Mouse (Mus musculus): ENCODE measurements around the gene Aqp5. TPM values are rescaled to one million over a fixed set of nuclear protein-coding genes. Genes with fewer than 3 reads are reported as not detected.

Gene Aqp5
- polyA plus RNA-seq, 1 experiment from 2014 or later, result 0.72 TPM

- Histone ChIP-seq H3K4me2 (replicated peaks; ENCODE audit: low read depth, low read length) (no peak overlapping the region), H3K9ac (replicated peaks; ENCODE audit: low read depth, low read length) (no peak overlapping the region), H3K4me3 (ENCODE audit: low read depth, low read length) (no peak overlapping the region), H3K36me3 (ENCODE audit: control insufficient read depth, insufficient read depth, low read length) (no peaks in the 10 kb centered on the region), H3K27me3 (ENCODE audit: control insufficient read depth, insufficient read depth, low read length) (no peaks in the 10 kb centered on the region), H3K4me1 (ENCODE audit: control insufficient read depth, insufficient read depth, low read length) (no peaks in the 10 kb centered on the region), H3K27ac (ENCODE audit: low read length) (no peak overlapping the region), H3K9me3 (ENCODE audit: control insufficient read depth, low read depth, low read length) (no peaks in the 10 kb centered on the region)
- 69% methylated on average over 4 of the region's 4 CpGs for WGBS
- no peak for ATAC-seq (ENCODE audit: insufficient number of reproducible peaks, insufficient read depth, low FRiP score, low read depth)
Observed at GRCm38 (mm10) chr15:99567371-99567770, 23.2 kb upstream of the Aqp5 start.

- no peak overlapping the region for H3K27ac ChIP-seq (ENCODE audit: low read length)
- H3K36me3 ChIP-seq (ENCODE audit: control insufficient read depth, insufficient read depth, low read length), result no peaks in the 10 kb centered on the region
- H3K4me2 ChIP-seq (replicated peaks; ENCODE audit: low read depth, low read length), result no peak overlapping the region
- 61% methylated on average over 6 of the region's 6 CpGs for WGBS
- no peak overlapping the region for H3K4me3 ChIP-seq (ENCODE audit: low read depth, low read length)
- H3K27me3 ChIP-seq (ENCODE audit: control insufficient read depth, insufficient read depth, low read length), result no peaks in the 10 kb centered on the region
- ATAC-seq (ENCODE audit: insufficient number of reproducible peaks, insufficient read depth, low FRiP score, low read depth), result no peak
- no peaks in the 10 kb centered on the region for H3K4me1 ChIP-seq (ENCODE audit: control insufficient read depth, insufficient read depth, low read length)
- no peaks in the 10 kb centered on the region for H3K9me3 ChIP-seq (ENCODE audit: control insufficient read depth, low read depth, low read length)
- H3K9ac ChIP-seq (replicated peaks; ENCODE audit: low read depth, low read length), result no peak overlapping the region
Observed at GRCm38 (mm10) chr15:99568682-99569081, 21.9 kb upstream of the Aqp5 start.

- Histone ChIP-seq H3K9me3 (ENCODE audit: control insufficient read depth, low read depth, low read length) (no peaks in the 10 kb centered on the region), H3K27ac (ENCODE audit: low read length) (no peak overlapping the region), H3K4me1 (ENCODE audit: control insufficient read depth, insufficient read depth, low read length) (no peaks in the 10 kb centered on the region), H3K4me3 (ENCODE audit: low read depth, low read length) (no peak overlapping the region), H3K36me3 (ENCODE audit: control insufficient read depth, insufficient read depth, low read length) (no peaks in the 10 kb centered on the region), H3K27me3 (ENCODE audit: control insufficient read depth, insufficient read depth, low read length) (no peaks in the 10 kb centered on the region), H3K9ac (replicated peaks; ENCODE audit: low read depth, low read length) (no peak overlapping the region), H3K4me2 (replicated peaks; ENCODE audit: low read depth, low read length) (no peak overlapping the region)
- 66% methylated on average over 10 of the region's 10 CpGs for WGBS
- no peak for ATAC-seq (ENCODE audit: insufficient number of reproducible peaks, insufficient read depth, low FRiP score, low read depth)
Observed at GRCm38 (mm10) chr15:99569123-99569522, 21.5 kb upstream of the Aqp5 start.

- Histone ChIP-seq H3K9ac (replicated peaks; ENCODE audit: low read depth, low read length) (no peak within 1 kb of the TSS), H3K36me3 (ENCODE audit: control insufficient read depth, insufficient read depth, low read length) (no peaks in the 10 kb centered on the region), H3K27me3 (ENCODE audit: control insufficient read depth, insufficient read depth, low read length) (peaks cover 23% of the 10 kb centered on the region), H3K4me3 (ENCODE audit: low read depth, low read length) (no peak within 1 kb of the TSS), H3K4me1 (ENCODE audit: control insufficient read depth, insufficient read depth, low read length) (peaks cover 4% of the 10 kb centered on the region; the same call in 1 of the 2 replicates), H3K9me3 (ENCODE audit: control insufficient read depth, low read depth, low read length) (no peaks in the 10 kb centered on the region), H3K27ac (ENCODE audit: low read length) (no peak within 1 kb of the TSS), H3K4me2 (replicated peaks; ENCODE audit: low read depth, low read length) (no peak within 1 kb of the TSS)
- WGBS, result 84% methylated on average over 26 of the region's 26 CpGs
- no peak for ATAC-seq (ENCODE audit: insufficient number of reproducible peaks, insufficient read depth, low FRiP score, low read depth)
Observed at GRCm38 (mm10) chr15:99578802-99579485, 11.6 kb upstream of the Aqp5 start, which contains the start of gene Aqp2. Gene Aqp2 (plus strand): TSS chr15:99579055.

- H3K9ac ChIP-seq (replicated peaks; ENCODE audit: low read depth, low read length), result no peak overlapping the region; the same call in 1 of the 2 replicates
- no peaks in the 10 kb centered on the region for H3K36me3 ChIP-seq (ENCODE audit: control insufficient read depth, insufficient read depth, low read length)
- peaks cover 67% of the 10 kb centered on the region for H3K27me3 ChIP-seq (ENCODE audit: control insufficient read depth, insufficient read depth, low read length)
- 3% methylated on average over 54 of the region's 54 CpGs for WGBS
- no peaks in the 10 kb centered on the region for H3K9me3 ChIP-seq (ENCODE audit: control insufficient read depth, low read depth, low read length)
- 0 out of 2 replicates have a peak, but pooled peaks have one; percentile 35 for ATAC-seq (ENCODE audit: insufficient number of reproducible peaks, insufficient read depth, low FRiP score, low read depth)
- H3K4me1 ChIP-seq (ENCODE audit: control insufficient read depth, insufficient read depth, low read length), result peaks cover 14% of the 10 kb centered on the region
- peak overlapping the region; percentile 25 for H3K4me3 ChIP-seq (ENCODE audit: low read depth, low read length)
- H3K27ac ChIP-seq (ENCODE audit: low read length), result no peak overlapping the region
- peak overlapping the region; percentile 40 for H3K4me2 ChIP-seq (replicated peaks; ENCODE audit: low read depth, low read length)
Observed at GRCm38 (mm10) chr15:99583463-99584344, 6.9 kb upstream of the Aqp5 start.

GRCm38 (mm10) chr15:99584407-99585202, 6.0 kb upstream of the Aqp5 start:
- no peaks in the 10 kb centered on the region for H3K36me3 ChIP-seq (ENCODE audit: control insufficient read depth, insufficient read depth, low read length)
- peak; percentile 56 for ATAC-seq (ENCODE audit: insufficient number of reproducible peaks, insufficient read depth, low FRiP score, low read depth)
- H3K4me2 ChIP-seq (replicated peaks; ENCODE audit: low read depth, low read length), result peak overlapping the region; percentile 40
- peaks cover 14% of the 10 kb centered on the region for H3K4me1 ChIP-seq (ENCODE audit: control insufficient read depth, insufficient read depth, low read length)
- H3K27ac ChIP-seq (ENCODE audit: low read length), result no peak overlapping the region
- H3K9me3 ChIP-seq (ENCODE audit: control insufficient read depth, low read depth, low read length), result no peaks in the 10 kb centered on the region
- WGBS, result 3% methylated on average over 24 of the region's 24 CpGs
- H3K27me3 ChIP-seq (ENCODE audit: control insufficient read depth, insufficient read depth, low read length), result peaks cover 76% of the 10 kb centered on the region
- H3K9ac ChIP-seq (replicated peaks; ENCODE audit: low read depth, low read length), result no peak overlapping the region
- H3K4me3 ChIP-seq (ENCODE audit: low read depth, low read length), result peak overlapping the region; percentile 25; the same call in 1 of the 2 replicates

GRCm38 (mm10) chr15:99585741-99586140, 4.8 kb upstream of the Aqp5 start:
- Histone ChIP-seq H3K27me3 (ENCODE audit: control insufficient read depth, insufficient read depth, low read length) (peaks cover 84% of the 10 kb centered on the region), H3K4me2 (replicated peaks; ENCODE audit: low read depth, low read length) (no peak overlapping the region), H3K27ac (ENCODE audit: low read length) (no peak overlapping the region), H3K4me3 (ENCODE audit: low read depth, low read length) (no peak overlapping the region), H3K4me1 (ENCODE audit: control insufficient read depth, insufficient read depth, low read length) (peaks cover 18% of the 10 kb centered on the region), H3K9ac (replicated peaks; ENCODE audit: low read depth, low read length) (no peak overlapping the region), H3K9me3 (ENCODE audit: control insufficient read depth, low read depth, low read length) (no peaks in the 10 kb centered on the region), H3K36me3 (ENCODE audit: control insufficient read depth, insufficient read depth, low read length) (no peaks in the 10 kb centered on the region)
- 53% methylated on average over 6 of the region's 6 CpGs for WGBS
- no peak for ATAC-seq (ENCODE audit: insufficient number of reproducible peaks, insufficient read depth, low FRiP score, low read depth)

- no peak overlapping the region for H3K4me3 ChIP-seq (ENCODE audit: low read depth, low read length)
- 91% methylated on average over 3 of the region's 3 CpGs for WGBS
- H3K4me2 ChIP-seq (replicated peaks; ENCODE audit: low read depth, low read length), result no peak overlapping the region
- H3K27ac ChIP-seq (ENCODE audit: low read length), result no peak overlapping the region
- no peak for ATAC-seq (ENCODE audit: insufficient number of reproducible peaks, insufficient read depth, low FRiP score, low read depth)
- no peak overlapping the region for H3K9ac ChIP-seq (replicated peaks; ENCODE audit: low read depth, low read length)
- no peaks in the 10 kb centered on the region for H3K36me3 ChIP-seq (ENCODE audit: control insufficient read depth, insufficient read depth, low read length)
- no peaks in the 10 kb centered on the region for H3K9me3 ChIP-seq (ENCODE audit: control insufficient read depth, low read depth, low read length)
- H3K4me1 ChIP-seq (ENCODE audit: control insufficient read depth, insufficient read depth, low read length), result peaks cover 21% of the 10 kb centered on the region
- peaks cover 84% of the 10 kb centered on the region for H3K27me3 ChIP-seq (ENCODE audit: control insufficient read depth, insufficient read depth, low read length)
Observed at GRCm38 (mm10) chr15:99586525-99586924, 4.1 kb upstream of the Aqp5 start.

Measured in stomach, embryonic 14.5 days (tissue).